Mouse (Mus musculus) testis, postnatal 10 days (tissue): ENCODE measurements at regions not wholly inside any gene's neighbourhood (a gene's known extent, or its start where the extent isn't known, plus 50 kb on each side); places are given as distances from the start of the nearest gene placed in this dataset.

ENCODE experiments used
- DNase-seq: peaks from one replicate; pipeline ENCODE4 v3.0.0; 2021; ENCODE audit warnings: low spot score

DNA sequence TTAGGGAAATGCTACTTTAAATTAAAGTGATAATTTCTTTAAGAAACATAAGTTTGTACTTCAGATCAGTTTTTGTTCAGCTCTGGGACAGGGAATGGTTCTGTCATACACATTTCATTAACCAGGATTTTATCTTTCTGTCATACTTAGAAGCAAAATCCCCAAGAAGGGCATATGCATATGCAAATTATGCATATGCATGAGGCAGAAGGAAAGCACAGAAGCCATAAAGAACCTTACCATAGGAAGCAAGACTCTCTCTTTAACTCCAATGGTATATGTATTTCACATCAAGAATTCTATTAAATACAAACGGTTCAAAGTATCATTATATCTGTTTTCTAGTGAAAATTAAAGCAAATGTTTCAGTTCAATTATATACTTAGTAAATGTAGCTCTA, 381.5 kb downstream of the Kcnj3 start:
- DNase-seq, result no peak

DNA sequence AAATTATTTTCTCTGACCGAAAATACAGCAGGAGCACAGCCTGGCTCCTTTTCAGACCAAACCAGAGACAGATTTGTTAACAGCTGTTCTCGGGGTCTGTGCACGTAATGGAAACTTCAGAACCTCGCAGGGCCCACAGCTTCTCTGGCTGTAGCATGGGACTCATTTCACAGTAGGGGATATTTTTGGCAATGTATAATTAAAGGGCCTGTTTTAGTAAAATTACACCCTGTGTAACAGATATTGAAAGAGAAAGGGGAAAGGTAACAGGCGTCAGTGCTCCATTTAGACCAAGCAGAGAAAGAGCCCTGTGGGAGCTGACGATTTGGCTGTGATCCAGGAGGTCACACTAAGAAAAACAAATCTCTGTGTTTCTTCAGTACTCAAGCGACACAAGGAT, 382.4 kb downstream of the Kcnj3 start:
- DNase-seq, result peak; percentile 38

DNA sequence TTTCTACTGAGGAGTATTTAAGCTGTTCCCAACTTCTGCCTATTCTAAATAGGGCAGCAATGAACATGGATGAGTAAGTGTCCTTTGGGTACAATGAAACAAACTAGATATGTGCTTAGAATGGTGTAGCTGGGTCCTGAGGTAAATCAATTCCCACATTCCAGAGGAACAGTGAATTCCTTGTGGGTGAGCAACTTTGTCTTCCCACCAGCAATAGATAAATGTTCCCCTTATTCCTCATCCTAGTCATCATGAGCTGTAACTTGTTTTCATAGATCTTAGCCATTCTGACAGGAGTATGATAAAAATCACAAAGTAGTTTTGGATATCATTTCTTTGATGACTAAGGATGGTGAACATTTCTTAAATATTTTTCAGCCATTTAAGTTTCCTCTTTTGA, 387.0 kb downstream of the Kcnj3 start:
- DNase-seq, result no peak

DNA sequence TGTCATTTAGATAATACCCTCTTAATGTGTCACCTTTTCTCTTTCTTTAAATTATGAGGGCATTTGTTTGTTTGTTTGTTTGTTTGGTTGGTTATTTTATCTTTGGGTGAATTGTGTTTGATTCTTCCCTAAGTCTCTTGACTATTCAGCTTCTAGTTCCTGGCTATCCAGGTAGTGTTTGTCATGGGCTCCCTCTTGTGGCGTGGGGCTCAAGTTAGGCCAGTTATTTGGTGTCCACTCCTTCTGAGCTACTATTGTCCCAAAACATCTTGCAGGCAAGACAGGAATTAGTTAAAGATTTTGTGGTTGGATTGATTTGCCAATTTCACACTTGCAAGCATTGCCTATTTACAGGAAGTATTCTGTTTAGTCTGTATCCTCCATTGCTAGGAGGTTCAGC, 405.8 kb downstream of the Kcnj3 start:
- peak; percentile 54 for DNase-seq

DNA sequence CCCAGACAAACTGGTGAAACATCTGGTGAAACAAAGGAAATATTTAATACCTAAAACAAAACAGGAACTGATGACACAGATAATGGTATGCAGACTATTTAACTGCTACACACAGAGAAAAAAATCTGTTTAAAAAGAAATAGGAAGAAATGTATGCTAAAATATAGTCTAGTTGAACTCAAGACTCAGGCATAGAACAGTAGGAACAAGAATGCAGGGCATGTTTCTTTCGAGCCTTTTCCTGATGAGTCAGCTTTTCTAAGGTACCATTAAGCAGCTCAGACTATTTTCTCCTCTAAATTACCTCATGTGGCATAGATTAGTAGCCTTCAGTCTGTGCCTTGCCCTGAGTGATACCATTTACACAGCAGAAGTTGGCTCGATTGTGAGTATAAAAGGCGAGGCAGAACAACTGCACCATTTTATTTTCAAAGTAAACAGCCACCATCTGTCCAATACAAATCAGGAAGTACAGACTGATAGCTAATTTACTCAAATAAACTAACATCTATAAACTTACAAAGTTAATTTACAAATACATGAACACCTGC, 411.1 kb downstream of the Kcnj3 start:
- DNase-seq, result no peak

DNA sequence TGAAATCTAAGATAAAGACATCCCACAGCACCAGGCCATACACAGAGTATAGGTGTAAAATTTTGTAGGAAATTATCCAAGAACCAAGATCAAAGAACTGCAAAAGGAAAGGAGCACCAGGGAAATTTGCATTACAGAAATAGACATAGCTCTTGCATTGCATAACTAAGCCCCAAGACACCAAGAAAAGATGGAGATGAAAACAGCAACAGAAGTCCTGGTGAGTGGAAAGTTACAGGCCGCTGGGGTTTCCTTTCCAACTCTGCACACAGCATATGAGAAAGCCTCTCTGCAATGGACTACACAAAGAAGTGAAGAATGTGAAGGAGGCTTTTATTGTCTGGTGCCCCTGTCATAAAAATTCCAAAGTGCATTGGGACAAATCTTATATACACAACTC, 426.7 kb downstream of the Kcnj3 start:
- no peak for DNase-seq

DNA sequence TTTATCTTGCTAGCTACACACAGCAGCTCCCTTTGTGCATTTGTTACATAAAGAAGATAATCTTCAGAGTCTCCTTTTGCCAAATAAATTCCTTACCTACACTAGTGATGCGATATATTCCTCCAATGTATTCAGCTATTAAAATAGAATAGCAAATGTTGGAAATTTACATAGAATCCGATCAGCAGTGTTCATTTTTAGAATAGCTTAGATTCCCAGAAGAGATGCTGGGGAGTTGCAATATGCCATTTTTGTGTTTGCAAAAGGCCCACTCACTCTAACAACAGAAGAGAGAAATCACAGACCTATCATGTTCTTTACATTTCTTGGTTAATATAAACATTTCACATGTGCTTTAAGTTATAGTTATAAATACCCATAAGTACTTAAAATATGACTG, 454.2 kb downstream of the Kcnj3 start:
- no peak for DNase-seq

DNA sequence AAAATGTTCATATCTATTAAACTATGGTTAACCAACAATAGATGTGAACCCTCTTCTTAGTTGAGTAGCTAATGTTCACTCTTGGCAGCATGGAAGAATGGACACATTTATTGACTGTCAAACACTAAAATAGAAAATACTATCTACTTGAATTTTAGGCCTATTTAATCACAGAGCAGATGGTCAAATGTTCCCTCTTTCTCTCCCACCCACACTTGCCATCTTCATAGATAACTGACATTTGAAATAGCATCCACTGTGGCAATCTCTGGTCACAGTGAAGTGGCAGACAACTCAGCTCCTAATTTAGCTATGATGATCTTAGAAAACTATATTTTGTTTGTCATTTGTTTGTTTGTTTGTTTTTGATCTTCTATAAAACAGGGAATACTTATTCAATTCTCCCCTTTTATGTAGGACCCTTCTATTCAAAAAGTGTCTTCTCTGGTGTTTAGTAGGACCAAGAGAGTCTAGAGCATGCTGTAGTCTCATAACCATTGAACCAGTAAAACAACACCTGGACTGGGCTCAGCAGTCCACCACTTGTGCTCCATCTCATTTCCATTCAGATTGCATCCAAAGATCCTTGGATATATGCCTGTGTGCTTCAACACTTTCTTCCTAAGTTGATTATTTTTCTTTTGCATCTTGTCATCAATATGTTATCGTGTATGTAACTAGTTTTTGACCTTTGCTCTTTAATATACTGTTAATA, 457.2 kb downstream of the Kcnj3 start:
- DNase-seq, result no peak

DNA sequence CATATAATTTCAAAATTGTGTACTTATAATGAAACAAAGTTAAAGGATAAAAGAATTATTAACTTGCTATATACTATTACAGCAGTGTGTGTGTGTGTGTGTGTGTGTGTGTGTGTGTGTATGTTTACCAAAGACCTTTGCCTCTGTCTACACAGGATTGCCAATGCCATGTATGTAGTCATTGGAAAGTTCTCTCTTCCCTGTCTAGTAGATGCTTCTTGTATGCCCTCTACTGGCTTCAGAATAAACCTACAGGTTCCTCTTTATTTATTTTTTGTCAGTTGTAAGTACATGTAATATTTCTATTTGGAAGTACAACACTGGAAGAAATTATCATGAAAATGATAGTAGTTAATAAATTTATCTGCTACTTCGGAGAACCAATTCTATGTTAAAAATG, 484.5 kb downstream of the Kcnj3 start:
- DNase-seq, result no peak
